Mouse (Mus musculus) cerebellum, adult 9-10 months (tissue): ENCODE results near the gene App.

Source experiments
- DNase-seq: peaks from one replicate; pipeline ENCODE4 v3.0.0; 2022

The App gene

GRCm38 (mm10) chr16:85071791-85072190 lies 101.8 kb downstream of the App start:
- no peak for DNase-seq

- no peak for DNase-seq
These were observed 102.3 kb downstream of the App start for GRCm38 (mm10) chr16:85071248-85071647.

GRCm38 (mm10) chr16:85067254-85067893 lies 106.2 kb downstream of the App start:
- peak; percentile 69 for DNase-seq

GRCm38 (mm10) chr16:85066227-85066626 lies 107.3 kb downstream of the App start:
- DNase-seq: no peak

- DNase-seq: no peak
These were observed 108.8 kb downstream of the App start for GRCm38 (mm10) chr16:85064800-85065199.

GRCm38 (mm10) chr16:85062732-85063131 lies 110.8 kb downstream of the App start:
- DNase-seq: no peak

GRCm38 (mm10) chr16:85061725-85062124 lies 111.8 kb downstream of the App start:
- no peak for DNase-seq

- no peak for DNase-seq
These were observed 115.4 kb downstream of the App start for GRCm38 (mm10) chr16:85058138-85058537.

GRCm38 (mm10) chr16:85056212-85056611 lies 117.4 kb downstream of the App start:
- DNase-seq: no peak

GRCm38 (mm10) chr16:85053996-85054395 lies 119.6 kb downstream of the App start:
- no peak for DNase-seq

GRCm38 (mm10) chr16:85047310-85047709 lies 126.3 kb downstream of the App start:
- DNase-seq: no peak

- DNase-seq: no peak
These were observed 132.2 kb downstream of the App start for GRCm38 (mm10) chr16:85041153-85041959.

GRCm38 (mm10) chr16:85038731-85039130 lies 134.8 kb downstream of the App start:
- DNase-seq: peak; percentile 72

GRCm38 (mm10) chr16:85037969-85038644 lies 135.5 kb downstream of the App start:
- no peak for DNase-seq

- DNase-seq: no peak
These were observed 137.8 kb downstream of the App start for GRCm38 (mm10) chr16:85035815-85036214.

GRCm38 (mm10) chr16:85033747-85034146 lies 139.8 kb downstream of the App start:
- no peak for DNase-seq

- DNase-seq: no peak
These were observed 142.8 kb downstream of the App start for GRCm38 (mm10) chr16:85030810-85031209.

GRCm38 (mm10) chr16:85028396-85028795 lies 145.2 kb downstream of the App start:
- no peak for DNase-seq

GRCm38 (mm10) chr16:85024706-85025105 lies 148.9 kb downstream of the App start:
- DNase-seq: no peak

GRCm38 (mm10) chr16:85023106-85023505 lies 150.5 kb downstream of the App start:
- DNase-seq: peak; percentile 42

GRCm38 (mm10) chr16:85020696-85021323 lies 152.8 kb downstream of the App start:
- no peak for DNase-seq

GRCm38 (mm10) chr16:85019273-85019672 lies 154.3 kb downstream of the App start:
- no peak for DNase-seq

GRCm38 (mm10) chr16:85017845-85018244 lies 155.7 kb downstream of the App start:
- DNase-seq: no peak
